Mouse (Mus musculus) spleen, postnatal 4 days (tissue): ENCODE data around the gene Nlrp5.
"Not testable (repeated sequence)": the region's sequence is repeated elsewhere in the genome, so short reads cannot be mapped to it uniquely, and the experiment has no call there.

Experiments
- DNase-seq, 2 experiments: peaks; one replicate each; pipeline ENCODE4 v3.0.0; 2022; ENCODE audit warnings: low spot score in 2 of 2

Gene Nlrp5

DNA sequence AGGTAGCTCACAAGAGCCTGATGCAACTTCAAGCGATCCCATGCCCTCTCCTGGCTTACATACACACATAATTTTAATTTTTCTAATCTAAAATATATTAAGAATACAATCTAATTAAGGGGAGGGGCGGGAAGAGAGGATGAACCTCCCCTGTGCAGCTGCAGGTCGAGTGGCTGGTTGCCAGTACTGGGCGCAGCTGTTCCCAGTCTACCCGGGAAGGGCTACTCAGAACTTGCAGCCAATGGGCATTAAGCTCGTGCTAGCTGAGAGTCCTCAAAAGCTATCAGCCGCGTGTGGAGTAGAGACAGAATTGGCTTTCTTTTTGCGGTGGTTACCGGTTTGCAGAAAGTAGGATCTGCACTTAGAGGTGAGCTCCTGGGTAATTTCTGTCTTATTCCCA lies at the start of gene Nlrp5:
Nlrp5 (plus strand) TSS at position 301 of the 400 bp plus-strand sequence.
- DNase-seq, result no peak

DNA sequence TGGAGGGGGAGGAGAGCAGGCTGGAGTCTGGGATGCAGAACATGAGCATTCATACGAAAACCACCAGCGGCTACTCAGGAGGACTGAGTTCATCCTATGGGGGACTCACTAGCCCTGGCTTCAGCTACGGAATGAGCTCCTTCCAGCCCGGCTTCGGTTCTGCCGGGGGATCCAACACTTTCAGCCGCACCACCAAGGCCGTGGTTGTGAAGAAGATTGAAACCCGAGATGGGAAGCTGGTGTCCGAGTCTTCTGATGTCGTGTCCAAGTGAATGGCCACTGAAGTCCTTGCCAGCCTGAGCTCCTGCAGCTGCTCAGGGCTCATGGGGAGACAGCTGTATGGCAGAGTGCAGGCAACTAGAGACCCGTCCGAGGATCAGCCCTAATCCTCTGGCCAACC lies 27.4 kb upstream of the Nlrp5 start:
- DNase-seq, result not testable (repeated sequence)

DNA sequence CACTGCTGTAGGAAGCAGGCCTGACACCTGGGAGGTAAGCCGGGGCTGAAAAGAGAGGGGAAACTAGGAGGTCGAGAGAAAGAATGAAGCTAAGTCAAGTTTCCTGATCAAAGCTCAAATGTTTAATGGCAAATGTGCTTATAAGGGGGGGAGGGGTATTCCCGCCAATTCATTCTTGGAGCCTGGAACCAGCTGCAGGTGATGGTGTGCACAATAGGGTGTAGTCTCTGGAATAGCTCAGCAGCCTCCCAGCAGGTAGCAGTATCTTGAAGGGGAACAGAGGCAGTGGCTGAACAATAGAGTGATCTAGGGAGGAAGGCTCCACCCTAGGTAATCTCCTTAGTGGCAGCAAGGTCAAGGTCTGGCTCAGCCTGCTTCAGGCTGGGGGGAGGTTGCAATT lies 84.5 kb downstream of the Nlrp5 start:
- not testable (repeated sequence) for DNase-seq

DNA sequence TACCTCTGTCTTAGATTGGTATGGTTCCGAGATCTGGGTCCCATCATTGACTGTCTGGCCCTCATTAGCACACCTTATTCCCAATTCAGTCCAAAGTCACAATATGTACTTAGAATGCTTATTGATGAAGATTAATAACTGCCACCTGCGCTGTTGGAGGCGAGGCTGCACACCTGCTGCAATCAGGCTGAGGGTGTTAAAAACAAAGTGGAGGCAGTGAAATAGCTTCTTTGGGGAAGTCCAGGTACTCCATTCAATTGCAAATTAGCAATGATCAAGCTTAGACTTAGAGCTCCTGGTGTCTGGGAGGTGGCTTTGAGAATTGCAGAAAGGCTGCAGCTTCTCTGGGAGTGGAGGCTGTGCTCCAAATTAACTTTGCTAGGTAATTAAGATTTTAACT lies 85.1 kb downstream of the Nlrp5 start:
- DNase-seq, result not testable (repeated sequence)

DNA sequence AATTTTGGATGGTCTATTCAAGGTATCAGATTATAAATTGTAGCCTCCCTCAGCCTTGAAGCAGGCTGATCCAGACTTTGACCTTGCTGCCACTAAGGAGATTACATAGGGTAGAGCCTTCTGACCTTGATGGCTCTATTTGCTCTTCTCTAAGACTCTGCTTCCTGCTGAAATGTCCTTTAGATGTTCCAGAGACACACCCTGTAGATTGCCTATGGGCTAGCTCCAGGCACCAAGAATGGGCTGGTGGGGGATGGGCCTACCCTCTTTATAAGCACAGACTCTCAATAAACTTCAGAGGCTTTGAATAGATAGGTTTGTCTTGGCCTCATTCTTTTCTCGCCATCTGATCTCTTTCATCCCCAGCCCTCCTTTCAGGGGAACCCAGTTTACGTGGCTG lies 87.2 kb downstream of the Nlrp5 start:
- DNase-seq, result not testable (repeated sequence)
